Mouse (Mus musculus) ovary, postnatal 14 days (tissue): ENCODE measurements at regions not wholly inside any gene's neighbourhood (a gene's known extent, or its start where the extent isn't known, plus 50 kb on each side); places are given as distances from the start of the nearest gene placed in this dataset.
"Not testable (repeated sequence)": the region's sequence is repeated elsewhere in the genome, so short reads cannot be mapped to it uniquely, and the experiment has no call there.

Experiments used
- DNase-seq: peaks from one replicate; pipeline ENCODE4 v3.0.0; 2022; ENCODE audit warnings: low spot score

- no peak for DNase-seq
Measured at GRCm38 (mm10) chr8:112427721-112428389, 142.0 kb upstream of the Cntnap4 start.

- no peak for DNase-seq
Measured at GRCm38 (mm10) chr8:112411968-112412367, 157.9 kb upstream of the Cntnap4 start.

- peak; percentile 5 for DNase-seq
Measured at GRCm38 (mm10) chr8:112411213-112411612, 158.6 kb upstream of the Cntnap4 start.

GRCm38 (mm10) chr8:112408211-112408735, 161.6 kb upstream of the Cntnap4 start:
- DNase-seq, result no peak

- DNase-seq, result peak; percentile 7
Measured at GRCm38 (mm10) chr8:112404087-112404486, 165.8 kb upstream of the Cntnap4 start.

- DNase-seq, result no peak
Measured at GRCm38 (mm10) chr8:112397438-112397837, 172.4 kb upstream of the Cntnap4 start.

- no peak for DNase-seq
Measured at GRCm38 (mm10) chr8:112390108-112390507, 179.7 kb upstream of the Cntnap4 start.

- no peak for DNase-seq
Measured at GRCm38 (mm10) chr8:112348323-112348722, 221.5 kb upstream of the Cntnap4 start.

GRCm38 (mm10) chr8:112333171-112333570, 236.7 kb upstream of the Cntnap4 start:
- DNase-seq, result no peak

GRCm38 (mm10) chr8:112332021-112332420, 237.8 kb upstream of the Cntnap4 start:
- no peak for DNase-seq

GRCm38 (mm10) chr8:112309816-112310215, 260.0 kb upstream of the Cntnap4 start:
- DNase-seq, result no peak

GRCm38 (mm10) chr8:112308354-112308753, 261.5 kb upstream of the Cntnap4 start:
- no peak for DNase-seq

GRCm38 (mm10) chr8:112297021-112297420, 272.8 kb upstream of the Cntnap4 start:
- no peak for DNase-seq

- DNase-seq, result no peak
Measured at GRCm38 (mm10) chr8:112283316-112283715, 268.5 kb upstream of the Gm6793 start.

GRCm38 (mm10) chr8:112269598-112269997, 254.8 kb upstream of the Gm6793 start:
- no peak for DNase-seq

- no peak for DNase-seq
Measured at GRCm38 (mm10) chr8:112269214-112269566, 254.4 kb upstream of the Gm6793 start.

GRCm38 (mm10) chr8:112268544-112269213, 253.8 kb upstream of the Gm6793 start:
- DNase-seq, result no peak

- no peak for DNase-seq
Measured at GRCm38 (mm10) chr8:112257922-112258475, 243.2 kb upstream of the Gm6793 start.

- no peak for DNase-seq
Measured at GRCm38 (mm10) chr8:112257311-112257894, 242.6 kb upstream of the Gm6793 start.

GRCm38 (mm10) chr8:112246629-112247028, 231.8 kb upstream of the Gm6793 start:
- DNase-seq, result not testable (repeated sequence)

- no peak for DNase-seq
Measured at GRCm38 (mm10) chr8:112238681-112239080, 223.8 kb upstream of the Gm6793 start.

- not testable (repeated sequence) for DNase-seq
Measured at GRCm38 (mm10) chr8:112236751-112237150, 221.9 kb upstream of the Gm6793 start.

GRCm38 (mm10) chr8:112219656-112220055, 204.8 kb upstream of the Gm6793 start:
- DNase-seq, result no peak
